Mouse (Mus musculus) small intestine, adult 2 months (tissue): ENCODE data around the gene Hps6.

Source experiments
- CTCF ChIP-seq: fragments of 200-500 bp; IDR thresholded peaks from 2 replicates; pipeline ENCODE4 v1.5.1; 2012; ENCODE audit warnings: low read depth, mild to moderate bottlenecking, control low read depth, inconsistent platforms, low read length, moderate library complexity, mixed read lengths; ENCODE audit not compliant: insufficient replicate concordance, insufficient read length; ENCODE audit errors: extremely low read depth
- POLR2A ChIP-seq: fragments of 200-500 bp; IDR thresholded peaks from 2 replicates; pipeline ENCODE4 v1.6.1; 2012; ENCODE audit warnings: low read depth, mild to moderate bottlenecking, control low read depth, inconsistent platforms, low read length, moderate library complexity

- TF ChIP-seq CTCF (no peak), POLR2A (no peak)
These were observed 9.1 kb upstream of the Hps6 start for GRCm38 (mm10) chr19:45993981-45994737.
